Mouse (Mus musculus) megakaryocyte, embryonic 14.5 days (primary cell): Measurements from ENCODE around the gene Dab1.

ENCODE experiments used
- FLI1 ChIP-seq: IDR thresholded peaks from 2 replicates; pipeline ENCODE4 v1.6.1; 2012; ENCODE audit warnings: low read length, inconsistent platforms, mixed read lengths
- GATA1 ChIP-seq: IDR thresholded peaks from 3 replicates; pipeline ENCODE4 v1.6.1; 2012; ENCODE audit warnings: mixed read lengths, low read length, inconsistent platforms, borderline replicate concordance

- no peak for TF ChIP-seq GATA1
- no peak for TF ChIP-seq FLI1
Measured at GRCm38 (mm10) chr4:104500646-104501045, 881.5 kb downstream of the Dab1 start.
